Mouse (Mus musculus): ENCODE results near the gene Fkbp11. TPM values are rescaled to one million over a fixed set of nuclear protein-coding genes. Genes with fewer than 3 reads are reported as not detected.

Fkbp11 gene
- total RNA-seq, 2 experiments from 2014 or later, result 7.9 to 8.5 TPM

DNA sequence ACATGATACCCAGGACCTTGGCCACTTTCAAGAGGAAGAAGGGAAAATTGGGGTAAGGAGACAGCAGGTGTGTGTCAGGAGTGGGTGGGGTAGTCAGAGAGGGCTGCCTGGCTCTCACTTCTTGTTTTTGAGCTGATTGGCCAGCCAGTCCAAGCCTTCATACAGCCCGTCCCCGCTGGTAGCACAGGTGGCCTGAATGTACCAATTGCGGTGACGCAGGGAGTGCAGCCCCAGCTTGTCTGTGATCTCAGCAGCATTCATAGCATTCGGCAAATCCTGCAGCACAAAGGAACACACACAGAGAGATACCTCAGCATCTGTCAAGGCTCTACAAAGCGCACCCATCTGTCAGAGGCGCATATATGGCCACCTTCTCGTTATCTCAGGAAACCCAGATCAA, 12.2 kb upstream of the Fkbp11 start:
- DNase-seq, result no peak

DNA sequence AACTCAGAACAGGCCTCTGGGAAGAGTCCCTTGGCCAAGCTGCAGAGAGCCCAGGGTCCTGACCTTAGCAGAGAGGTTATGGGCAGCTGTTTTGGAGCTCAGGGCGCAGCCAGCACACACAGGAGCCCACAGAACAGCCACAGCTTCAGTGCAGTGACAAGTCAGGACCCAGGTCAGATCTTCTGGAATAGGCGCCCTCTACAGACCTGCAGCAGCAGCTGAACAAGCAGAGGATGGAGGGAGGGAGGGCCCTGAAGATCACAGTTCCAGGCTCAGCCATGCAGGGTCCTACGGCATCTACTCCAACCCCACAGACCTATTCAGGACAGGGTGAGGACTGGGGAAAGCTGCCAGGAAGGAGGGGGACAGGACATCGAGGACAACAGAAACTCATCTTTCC, 10.8 kb upstream of the Fkbp11 start:
- DNase-seq, result no peak

DNA sequence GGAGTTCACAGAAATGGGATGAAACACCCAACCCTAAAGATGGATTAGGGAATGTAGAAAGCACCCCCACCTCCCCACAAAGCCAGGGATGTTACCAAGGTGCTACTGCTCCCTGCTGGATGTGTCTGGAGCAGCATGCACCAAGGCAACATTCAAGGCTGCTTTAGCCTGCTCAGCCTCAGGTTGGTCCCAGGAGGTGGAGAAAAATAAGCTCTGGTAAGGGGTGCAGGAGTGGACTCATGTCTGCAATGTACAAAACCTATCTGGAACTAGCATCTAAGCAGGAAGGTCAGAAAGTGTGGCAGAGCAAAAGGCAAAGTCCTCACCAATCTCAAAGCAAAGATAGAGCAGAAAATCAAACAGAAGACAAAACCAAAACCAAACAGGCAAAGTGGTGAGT, 9.9 kb upstream of the Fkbp11 start:
- peak in 1 of 2 experiments; percentile 35 for DNase-seq

- DNase-seq, result no peak
These were observed 8.5 kb upstream of the Fkbp11 start for GRCm38 (mm10) chr15:98736521-98736920.

- DNase-seq, result no peak
These were observed 6.1 kb upstream of the Fkbp11 start for GRCm38 (mm10) chr15:98733976-98734566.

DNA sequence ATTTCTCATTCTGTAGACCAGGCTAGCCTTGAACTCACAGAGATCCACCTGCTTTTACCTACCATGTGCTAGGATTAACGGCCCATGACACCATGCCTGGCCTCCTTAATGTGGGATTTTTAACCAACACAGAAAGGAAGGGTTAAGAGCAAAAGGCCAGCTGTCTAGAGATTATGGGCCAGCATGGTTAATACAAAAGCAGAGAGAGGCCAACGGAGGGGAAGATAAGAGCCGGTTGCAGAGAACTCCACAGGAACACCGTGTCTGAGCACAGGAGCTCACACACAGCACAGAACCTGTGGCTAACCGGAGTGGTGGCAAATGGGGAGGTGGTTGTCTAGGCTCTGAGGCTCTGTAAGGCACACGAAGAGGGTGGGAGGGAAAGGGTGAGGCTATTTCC, 5.4 kb upstream of the Fkbp11 start:
- DNase-seq, result no peak

DNA sequence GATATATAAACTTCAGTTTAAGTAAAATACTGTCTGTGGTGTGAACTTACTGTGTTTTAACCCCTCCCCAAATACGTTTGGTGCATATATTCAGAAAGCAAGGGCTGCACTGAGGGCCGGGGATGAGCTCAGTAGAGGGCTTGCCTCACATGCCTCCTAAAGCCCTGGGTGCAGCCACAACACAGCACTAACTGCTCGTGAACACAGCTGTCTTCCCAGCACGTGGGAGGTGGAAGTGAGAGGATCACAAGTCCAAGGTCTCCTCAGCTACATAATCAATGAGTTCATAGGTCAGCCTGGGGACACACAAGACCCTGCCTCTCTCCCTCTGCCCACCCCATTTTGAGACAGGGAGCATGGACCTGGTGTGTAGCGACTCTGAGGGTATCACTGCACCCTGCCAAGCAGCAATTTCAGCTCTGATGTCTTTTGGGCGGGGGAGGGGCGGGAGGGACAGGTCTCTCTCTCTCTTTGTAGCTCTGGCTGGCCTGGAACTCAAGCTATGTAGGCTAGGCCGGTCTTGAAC, 4.1 kb upstream of the Fkbp11 start:
- DNase-seq, result no peak

GRCm38 (mm10) chr15:98730790-98731189, 2.8 kb upstream of the Fkbp11 start:
- peak in 1 of 2 experiments; percentile 27 for DNase-seq

- DNase-seq, result no peak
These were observed 2.0 kb upstream of the Fkbp11 start for GRCm38 (mm10) chr15:98729791-98730545.

- no peak for DNase-seq
These were observed 368 bp upstream of the Fkbp11 start for GRCm38 (mm10) chr15:98728366-98728765.

DNA sequence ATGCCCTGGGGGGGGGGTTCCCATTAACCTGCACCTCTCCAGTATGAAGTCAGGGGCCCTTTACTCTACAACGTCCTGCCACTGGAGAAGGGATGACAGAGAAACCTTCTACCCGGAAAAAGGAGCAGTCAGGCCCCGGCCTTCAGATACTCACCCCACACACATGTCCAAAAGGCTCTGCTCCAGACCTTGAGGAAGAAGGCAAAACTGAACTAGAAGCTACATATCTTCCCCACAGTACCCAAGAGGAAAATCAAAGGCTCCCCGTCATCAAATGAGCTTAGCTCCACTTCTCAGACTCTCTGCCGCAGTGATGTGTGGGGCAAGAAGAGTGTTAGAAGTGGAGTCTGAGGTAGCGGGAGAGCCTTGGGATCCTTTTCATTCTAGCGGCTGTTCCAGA, 1.3 kb downstream of the Fkbp11 start:
- DNase-seq, result no peak

DNA sequence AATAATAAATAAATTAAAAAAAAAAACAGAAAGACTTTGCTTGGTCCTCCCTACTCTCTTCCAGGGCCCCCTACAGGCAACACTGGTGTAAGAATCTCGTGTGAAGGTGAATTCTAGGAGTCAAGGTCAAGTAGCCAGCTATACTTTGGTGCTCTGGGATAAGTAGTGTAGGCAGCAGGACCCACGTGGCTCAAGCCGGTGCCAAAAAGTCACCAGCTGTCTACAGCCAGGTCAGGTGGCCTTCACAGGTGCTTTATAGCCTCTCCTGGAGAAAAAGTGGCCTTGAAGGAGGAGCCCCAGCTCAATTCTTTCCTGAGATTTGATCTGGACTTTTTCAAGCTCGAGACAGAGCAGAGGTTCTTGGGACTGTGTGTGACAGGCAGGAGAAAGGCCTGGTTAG, 1.9 kb downstream of the Fkbp11 start:
- no peak for DNase-seq

DNA sequence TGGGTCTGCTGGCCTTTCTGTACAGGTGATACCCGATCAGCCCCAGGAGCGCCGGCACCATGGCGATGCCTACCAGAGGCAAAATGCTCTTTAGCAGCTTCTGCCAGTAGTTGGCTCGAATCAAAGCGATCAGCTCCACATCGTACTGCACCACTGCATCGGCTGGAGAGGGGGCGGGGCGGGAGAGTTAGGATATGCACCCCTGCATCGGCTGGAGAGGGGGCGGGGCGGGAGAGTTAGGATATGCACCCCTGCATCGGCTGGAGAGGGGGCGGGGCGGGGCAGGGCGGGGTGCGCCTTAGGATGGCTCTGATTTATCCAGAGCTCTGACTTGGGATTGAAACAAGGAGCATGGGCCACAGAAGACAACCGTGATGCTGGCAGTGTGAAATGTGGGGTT, 3.6 kb downstream of the Fkbp11 start:
- no peak for DNase-seq

GRCm38 (mm10) chr15:98722854-98723253, 5.1 kb downstream of the Fkbp11 start:
- no peak for DNase-seq

DNA sequence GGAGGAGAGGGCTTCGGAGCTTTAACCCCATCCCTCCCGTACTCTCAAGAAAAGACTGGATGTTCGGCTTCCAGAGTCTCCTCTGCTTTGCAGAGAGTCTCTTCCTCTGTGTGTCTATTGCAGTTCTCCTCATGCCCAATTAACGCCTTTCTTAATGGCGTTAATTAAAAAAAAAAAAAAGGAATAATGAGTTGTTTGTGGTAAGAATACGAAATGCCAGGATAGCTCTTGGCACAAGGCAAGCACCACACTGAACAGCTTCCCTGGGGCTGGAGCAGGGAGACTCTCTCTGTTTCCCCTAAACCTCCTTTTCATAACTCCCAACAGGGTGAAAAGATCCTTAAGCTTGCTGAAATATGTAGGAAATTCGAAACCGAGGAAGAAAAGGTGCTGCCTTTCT, 5.8 kb downstream of the Fkbp11 start:
- DNase-seq, result no peak

GRCm38 (mm10) chr15:98717301-98717700, 10.7 kb downstream of the Fkbp11 start:
- no peak for DNase-seq

GRCm38 (mm10) chr15:98714230-98714652, 13.8 kb downstream of the Fkbp11 start:
- DNase-seq, result peak; percentile 69 to 74

DNA sequence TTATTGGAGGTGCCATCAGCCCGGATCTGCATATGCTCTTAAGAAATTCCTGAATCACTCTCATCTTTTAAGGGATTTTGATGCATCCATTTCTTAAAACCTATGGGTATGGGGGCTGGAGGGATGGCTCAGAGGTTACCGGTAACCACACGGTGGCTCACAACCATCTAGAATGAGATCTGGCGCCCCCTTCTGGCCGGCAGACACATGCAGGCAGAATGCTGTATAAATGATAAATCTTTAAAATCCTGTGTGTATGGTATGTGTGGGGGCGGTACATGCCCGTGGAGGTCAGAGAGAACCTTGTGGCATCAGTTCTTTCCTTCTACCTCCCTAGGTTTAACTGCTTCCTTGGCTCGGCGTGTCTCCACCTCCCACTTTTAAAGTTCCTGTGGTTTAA, 17.6 kb downstream of the Fkbp11 start:
- DNase-seq, result peak; percentile 43 to 72

GRCm38 (mm10) chr15:98707766-98708372, 20.1 kb downstream of the Fkbp11 start, which contains the start of gene Ccdc65:
Gene Ccdc65 (plus strand): TSS chr15:98708207.
- peak; percentile 86 to 90 for DNase-seq

- DNase-seq, result no peak
These were observed 23.7 kb downstream of the Fkbp11 start for GRCm38 (mm10) chr15:98704312-98704711.

GRCm38 (mm10) chr15:98699190-98700105, 28.6 kb downstream of the Fkbp11 start:
- peak; percentile 85 to 92 for DNase-seq

GRCm38 (mm10) chr15:98696216-98696615, 31.8 kb downstream of the Fkbp11 start:
- DNase-seq, result no peak

Data from heart, adult 18-20 months (tissue).